Mouse (Mus musculus) liver, embryonic 14.5 days (tissue): ENCODE data around the gene Prp2. TPM values are rescaled to one million over a fixed set of nuclear protein-coding genes. Genes with fewer than 3 reads are reported as not detected.
"Not testable (repeated sequence)": the region's sequence is repeated elsewhere in the genome, so short reads cannot be mapped to it uniquely, and the experiment has no call there.

Experiments used
- ATAC-seq: fragments of 200-750 bp; cut with Nextera tagmentation; 2 replicates; pipeline ENCODE4 v1.8.0; 2017; ENCODE audit warnings: moderate number of reproducible peaks, mild to moderate bottlenecking, moderate library complexity; ENCODE audit not compliant: insufficient read depth
- DNase-seq, 3 experiments: peaks; one replicate each; pipeline ENCODE4 v3.0.0-alpha.2; 2012 to 2013; ENCODE audit warnings: low read depth in 3 of 3, low spot score in 3 of 3
- H3K27ac ChIP-seq: fragments of 300-500 bp; sonication (generic); 2 replicates; pipeline ENCODE4 v1.5.1; 2014; ENCODE audit warnings: moderate library complexity, mild to moderate bottlenecking, control low read depth, inconsistent platforms
- H3K27me3 ChIP-seq: fragments of 300-500 bp; sonication (generic); 2 replicates; pipeline ENCODE4 v1.6.1; 2014; ENCODE audit warnings: mild to moderate bottlenecking, low read length, moderate library complexity; ENCODE audit not compliant: control insufficient read depth, insufficient read depth
- H3K36me3 ChIP-seq: fragments of 300-500 bp; sonication (generic); replicated peaks from 2 replicates; pipeline ENCODE4 v1.6.1; 2014; ENCODE audit warnings: low read depth; ENCODE audit not compliant: control insufficient read depth, insufficient read depth
- H3K4me1 ChIP-seq, 2 experiments: fragments of 200-500 bp in 1 of 2; fragments of 300-500 bp in 1 of 2; sonication (generic) in 1 of 2; replicated peaks; 2 replicates each; pipeline ENCODE4 v1.6.1; 2012 to 2014; ENCODE audit warnings: antibody characterized with exemption in 1 of 2, inconsistent platforms in 1 of 2, low read length in 1 of 2; ENCODE audit not compliant: control insufficient read depth in 2 of 2, insufficient read depth in 2 of 2
- H3K4me2 ChIP-seq: fragments of 300-500 bp; sonication (generic); 2 replicates; pipeline ENCODE4 v1.6.1; 2014; ENCODE audit warnings: low read depth, mild to moderate bottlenecking, control low read depth, moderate library complexity
- H3K4me3 ChIP-seq, 2 experiments: fragments of 200-500 bp in 1 of 2; fragments of 300-500 bp in 1 of 2; sonication (generic) in 1 of 2; 2 replicates each; pipeline ENCODE4 v1.5.1; 2012 to 2014; ENCODE audit warnings: low read depth in 2 of 2, low read length in 2 of 2, mild to moderate bottlenecking in 2 of 2, control low read depth in 1 of 2, inconsistent platforms in 1 of 2, moderate library complexity in 1 of 2; ENCODE audit not compliant: insufficient read depth in 1 of 2
- H3K9ac ChIP-seq: fragments of 300-500 bp; sonication (generic); replicated peaks from 2 replicates; pipeline ENCODE4 v1.6.1; 2014; ENCODE audit warnings: mild to moderate bottlenecking, control low read depth, moderate library complexity
- H3K9me3 ChIP-seq: fragments of 300-500 bp; sonication (generic); 2 replicates; pipeline ENCODE4 v1.6.1; 2016; ENCODE audit warnings: low read length, mixed read lengths; ENCODE audit not compliant: control insufficient read depth
- CTCF ChIP-seq: IDR thresholded peaks from 2 replicates; pipeline ENCODE4 v1.5.1; 2016; ENCODE audit warnings: antibody characterized with exemption, low read depth, control low read depth
- EP300 ChIP-seq: IDR thresholded peaks from 2 replicates; pipeline ENCODE4 v1.6.1; 2016; ENCODE audit warnings: antibody characterized with exemption, low read depth
- WGBS: fragments of 180-500 bp; shearing (Covaris S2); extraction: QIAGEN DNeasy Blood & Tissue Kit; methylation state at CpG from one replicate; pipeline ENCODE4 v1.1.7; 2014; ENCODE audit not compliant: insufficient replicate concordance; 5-methylcytosine and 5-hydroxymethylcytosine counted together
- polyA plus RNA-seq, 2 experiments: library from polyadenylated mRNA; depleted of rRNA in 1 of 2; stranded (reverse) in 1 of 2; unstranded in 1 of 2; fragments of >200 nt; fragmentation: Nextera tagmentation in 1 of 2; extraction: Ambion mirVana in 1 of 2; gene quantifications; 2 replicates each; pipeline versions ENCODE4 v1.2.1 to v1.2.3; 2012 to 2014

Gene Prp2
- polyA plus RNA-seq (2012; rRNA removed) (not detected in 2 replicates), polyA plus RNA-seq (2014; fragmentation: Nextera tagmentation; extraction: Ambion mirVana) (not detected in 2 replicates)

DNA sequence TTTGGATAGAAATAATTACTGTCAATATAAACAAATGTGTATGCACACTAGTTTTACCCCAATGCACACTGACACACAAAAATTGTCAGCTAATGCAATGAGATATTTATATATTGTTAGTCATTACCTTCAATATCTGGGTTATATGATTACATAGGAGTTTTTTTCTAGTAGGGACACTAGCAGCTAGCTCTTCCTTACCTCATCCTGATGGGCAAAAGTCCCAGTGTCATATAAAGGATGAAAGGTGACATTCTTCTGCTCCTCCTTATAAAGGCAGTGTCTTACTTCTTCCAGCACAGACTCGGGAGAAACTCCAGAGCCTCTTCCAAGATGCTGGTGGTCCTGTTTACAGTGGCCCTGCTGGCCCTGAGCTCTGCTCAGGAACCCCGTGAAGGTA, at the start of gene Prp2:
Gene Prp2, plus strand, starts transcription at position 301 of the 400 bp plus-strand sequence.
- H3K9ac ChIP-seq, H3K4me3 ChIP-seq, H3K27ac ChIP-seq, ATAC-seq, H3K4me1 ChIP-seq, H3K36me3 ChIP-seq, H3K4me2 ChIP-seq, H3K9me3 ChIP-seq, DNase-seq, H3K27me3 ChIP-seq: not testable (repeated sequence)
- WGBS: 47% methylated on average over 2 of the region's 2 CpGs

DNA sequence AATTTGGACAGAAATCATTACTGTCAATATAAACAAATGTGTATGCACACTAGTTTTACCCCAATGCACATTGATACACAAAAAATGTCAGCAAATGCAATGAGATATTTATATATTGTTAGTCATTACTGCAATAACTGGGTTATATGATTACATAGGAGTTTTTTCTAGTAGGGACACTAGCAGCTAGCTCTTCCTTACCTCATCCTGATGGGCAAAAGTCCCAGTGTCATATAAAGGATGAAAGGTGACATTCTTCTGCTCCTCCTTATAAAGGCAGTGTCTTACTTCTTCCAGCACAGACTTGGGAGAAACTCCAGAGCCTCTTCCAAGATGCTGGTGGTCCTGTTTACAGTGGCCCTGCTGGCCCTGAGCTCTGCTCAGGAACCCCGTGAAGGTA, 26.2 kb upstream of the Prp2 start, which contains the start of gene Prh1:
Gene Prh1, plus strand, starts transcription at position 301 of the 400 bp plus-strand sequence.
- not testable (repeated sequence) for H3K4me2 ChIP-seq, H3K9ac ChIP-seq, H3K27ac ChIP-seq, DNase-seq, H3K4me3 ChIP-seq, ATAC-seq, H3K4me1 ChIP-seq, H3K36me3 ChIP-seq, H3K27me3 ChIP-seq, H3K9me3 ChIP-seq
- 43% methylated on average over 1 of the region's 1 CpGs for WGBS

DNA sequence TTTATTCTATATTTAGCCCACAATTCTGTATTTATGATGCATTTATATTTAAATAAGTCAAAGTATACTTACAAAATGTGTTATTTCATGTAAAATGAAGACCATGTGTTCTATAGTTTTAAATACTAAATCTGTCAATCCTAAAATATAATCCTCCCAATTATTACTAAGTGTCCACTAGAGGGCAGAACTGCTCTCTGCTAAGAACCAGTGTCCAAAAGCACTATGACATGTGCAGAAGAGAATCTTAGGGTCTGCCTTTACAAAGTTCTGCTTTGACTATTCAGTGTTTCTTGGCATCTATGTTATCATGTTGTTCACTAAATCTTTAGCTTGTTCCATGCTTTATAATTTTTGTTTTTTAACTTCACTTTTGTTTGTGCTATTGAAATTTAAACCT, 53.7 kb downstream of the Prp2 start:
- H3K36me3 ChIP-seq: no peaks in the 10 kb centered on the region
- no peak for ATAC-seq

More for the DNA sequence above, 53.7 kb downstream of the Prp2 start:
- H3K4me3 ChIP-seq: no peak overlapping the region
- no peak overlapping the region for H3K9ac ChIP-seq
- TF ChIP-seq CTCF (peak; percentile 34; the same call in 1 of the 2 replicates), EP300 (no peak)
- no peaks in the 10 kb centered on the region for H3K4me1 ChIP-seq
- H3K27ac ChIP-seq: no peak overlapping the region
- DNase-seq: no peak
- H3K4me2 ChIP-seq: no peak overlapping the region
- H3K9me3 ChIP-seq: no peaks in the 10 kb centered on the region
- no peaks in the 10 kb centered on the region for H3K27me3 ChIP-seq

Other genes with a start within 250 kb of the Prp2 start
- not detected in 2 replicates for gene Gm8882, start 231.8 kb upstream of the Prp2 start, polyA plus RNA-seq (2012; rRNA removed)
- not detected in 2 replicates for gene Gm8882, start 231.8 kb upstream of the Prp2 start, polyA plus RNA-seq (2014; fragmentation: Nextera tagmentation; extraction: Ambion mirVana)
- gene Prh1, start 26.1 kb upstream of the Prp2 start, polyA plus RNA-seq (2012; rRNA removed): not detected in 2 replicates
- gene Prh1, start 26.1 kb upstream of the Prp2 start, polyA plus RNA-seq (2014; fragmentation: Nextera tagmentation; extraction: Ambion mirVana): not detected in 2 replicates
- not detected in 2 replicates for gene A630073D07Rik, start 55.6 kb downstream of the Prp2 start, polyA plus RNA-seq (2012; rRNA removed)
- gene A630073D07Rik, start 55.6 kb downstream of the Prp2 start, polyA plus RNA-seq (2014; fragmentation: Nextera tagmentation; extraction: Ambion mirVana): not detected in 2 replicates
- gene Tas2r120, start 61.0 kb downstream of the Prp2 start, polyA plus RNA-seq (2012; rRNA removed): not detected in 2 replicates
- gene Tas2r120, start 61.0 kb downstream of the Prp2 start, polyA plus RNA-seq (2014; fragmentation: Nextera tagmentation; extraction: Ambion mirVana): not detected in 2 replicates
- gene Tas2r121, start 105.1 kb downstream of the Prp2 start, polyA plus RNA-seq (2012; rRNA removed): not detected in 2 replicates
- not detected in 2 replicates for gene Tas2r121, start 105.1 kb downstream of the Prp2 start, polyA plus RNA-seq (2014; fragmentation: Nextera tagmentation; extraction: Ambion mirVana)
- gene Tas2r122, start 116.0 kb downstream of the Prp2 start, polyA plus RNA-seq (2012; rRNA removed): not detected in 2 replicates
- gene Tas2r122, start 116.0 kb downstream of the Prp2 start, polyA plus RNA-seq (2014; fragmentation: Nextera tagmentation; extraction: Ambion mirVana): not detected in 2 replicates
- gene Tas2r115, start 142.1 kb downstream of the Prp2 start, polyA plus RNA-seq (2012; rRNA removed): not detected in 2 replicates
- gene Tas2r115, start 142.1 kb downstream of the Prp2 start, polyA plus RNA-seq (2014; fragmentation: Nextera tagmentation; extraction: Ambion mirVana): not detected in 2 replicates
- not detected in 2 replicates for gene Tas2r124, start 158.8 kb downstream of the Prp2 start, polyA plus RNA-seq (2012; rRNA removed)
- gene Tas2r124, start 158.8 kb downstream of the Prp2 start, polyA plus RNA-seq (2014; fragmentation: Nextera tagmentation; extraction: Ambion mirVana): not detected in 2 replicates
- not detected in 2 replicates for gene Tas2r102, start 166.2 kb downstream of the Prp2 start, polyA plus RNA-seq (2012; rRNA removed)
- not detected in 2 replicates for gene Tas2r102, start 166.2 kb downstream of the Prp2 start, polyA plus RNA-seq (2014; fragmentation: Nextera tagmentation; extraction: Ambion mirVana)
- gene Tas2r136, start 182.2 kb downstream of the Prp2 start, polyA plus RNA-seq (2012; rRNA removed): not detected in 2 replicates
- gene Tas2r136, start 182.2 kb downstream of the Prp2 start, polyA plus RNA-seq (2014; fragmentation: Nextera tagmentation; extraction: Ambion mirVana): not detected in 2 replicates
- gene Tas2r117, start 206.9 kb downstream of the Prp2 start, polyA plus RNA-seq (2012; rRNA removed): not detected in 2 replicates
- not detected in 2 replicates for gene Tas2r117, start 206.9 kb downstream of the Prp2 start, polyA plus RNA-seq (2014; fragmentation: Nextera tagmentation; extraction: Ambion mirVana)